Mouse (Mus musculus): ENCODE data around the gene Rtp2.

Gene Rtp2

GRCm38 (mm10) chr16:23932294-23932693 is at the start of gene Rtp2:
TSS of gene Rtp2 (minus strand) at chr16:23932394.
- DNase-seq (ENCODE audit: low spot score in 2 of 2): no peak

DNA sequence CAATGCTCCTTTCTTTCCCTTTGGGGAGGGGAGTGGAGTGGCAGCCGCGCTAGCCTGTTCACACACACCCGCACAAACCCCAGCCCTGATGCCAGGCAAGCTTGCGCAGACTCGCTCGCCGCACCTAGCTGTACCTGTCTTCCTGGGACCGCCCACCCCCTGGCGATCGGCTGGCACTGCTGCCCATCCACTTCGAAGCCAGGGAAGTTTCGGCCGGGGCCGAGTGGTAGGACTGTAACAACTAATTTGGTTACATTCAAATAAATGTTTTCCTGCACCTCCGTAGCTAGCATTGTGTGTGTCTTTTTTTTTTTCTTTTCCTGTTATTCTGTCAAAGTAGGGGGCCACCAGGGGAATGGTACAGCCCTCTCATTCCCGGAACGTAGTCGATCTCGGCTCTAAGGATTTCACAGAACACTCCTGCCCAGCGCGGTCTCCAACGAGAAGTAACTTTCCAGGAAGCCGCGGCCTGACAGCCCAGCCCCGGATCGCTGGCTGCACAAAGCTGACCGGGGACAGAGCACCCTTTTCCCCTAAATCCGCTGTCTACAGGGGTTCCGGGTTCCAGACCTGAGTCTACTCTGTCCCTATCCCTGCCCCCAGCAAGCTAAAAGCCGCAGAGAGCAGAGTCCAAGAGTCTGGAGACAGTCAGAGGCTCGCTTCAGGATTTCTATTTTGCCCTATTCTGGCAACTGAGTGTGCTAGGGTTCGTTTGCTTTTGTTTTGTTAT is 49.0 kb upstream of the Rtp2 start:
- no peak for DNase-seq (ENCODE audit: low spot score in 2 of 2)

DNA sequence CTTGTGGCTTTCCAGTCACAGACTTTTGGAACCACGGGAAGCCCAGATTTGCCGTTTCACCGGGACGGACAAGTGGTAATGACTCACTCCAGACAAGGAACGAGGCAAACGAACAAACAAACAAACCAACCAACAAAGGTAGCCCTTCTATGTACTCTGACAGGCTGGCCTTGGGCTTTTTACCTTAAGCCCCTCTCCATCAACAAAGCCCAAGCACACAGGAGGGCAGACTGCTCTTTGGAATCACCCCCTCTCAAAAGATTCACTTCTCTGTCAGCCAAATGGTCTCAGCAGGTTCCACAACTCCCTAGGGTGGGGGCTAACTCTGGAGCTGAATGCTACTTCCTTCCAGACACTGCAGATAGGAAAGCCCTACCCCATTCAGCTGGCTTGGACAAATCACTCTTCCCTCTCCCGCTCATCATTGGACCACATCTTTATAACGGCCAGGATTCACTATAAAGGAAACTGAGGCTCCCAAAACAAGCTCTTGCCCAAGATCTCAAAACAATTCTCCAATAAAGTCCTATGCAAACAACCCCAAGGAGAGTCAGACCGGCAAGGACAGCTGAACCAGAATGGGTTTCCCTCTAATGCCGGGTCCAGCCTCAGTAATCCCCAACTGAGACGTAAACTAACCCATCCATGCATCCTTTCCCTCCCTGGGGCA is 48.1 kb upstream of the Rtp2 start:
- no peak for DNase-seq (ENCODE audit: low spot score in 2 of 2)

- no peak for DNase-seq (ENCODE audit: low spot score in 2 of 2)
Observed at GRCm38 (mm10) chr16:23979446-23979845, 47.3 kb upstream of the Rtp2 start.

- no peak for DNase-seq (ENCODE audit: low spot score in 2 of 2)
Observed at GRCm38 (mm10) chr16:23978495-23978894, 46.3 kb upstream of the Rtp2 start.

GRCm38 (mm10) chr16:23977732-23978131 is 45.5 kb upstream of the Rtp2 start:
- no peak for DNase-seq (ENCODE audit: low spot score in 2 of 2)

GRCm38 (mm10) chr16:23976196-23976595 is 44.0 kb upstream of the Rtp2 start:
- DNase-seq (ENCODE audit: low spot score in 2 of 2): no peak

- no peak for DNase-seq (ENCODE audit: low spot score in 2 of 2)
Observed at GRCm38 (mm10) chr16:23973635-23974367, 41.6 kb upstream of the Rtp2 start.

- no peak for DNase-seq (ENCODE audit: low spot score in 2 of 2)
Observed at GRCm38 (mm10) chr16:23972901-23973300, 40.7 kb upstream of the Rtp2 start.

DNA sequence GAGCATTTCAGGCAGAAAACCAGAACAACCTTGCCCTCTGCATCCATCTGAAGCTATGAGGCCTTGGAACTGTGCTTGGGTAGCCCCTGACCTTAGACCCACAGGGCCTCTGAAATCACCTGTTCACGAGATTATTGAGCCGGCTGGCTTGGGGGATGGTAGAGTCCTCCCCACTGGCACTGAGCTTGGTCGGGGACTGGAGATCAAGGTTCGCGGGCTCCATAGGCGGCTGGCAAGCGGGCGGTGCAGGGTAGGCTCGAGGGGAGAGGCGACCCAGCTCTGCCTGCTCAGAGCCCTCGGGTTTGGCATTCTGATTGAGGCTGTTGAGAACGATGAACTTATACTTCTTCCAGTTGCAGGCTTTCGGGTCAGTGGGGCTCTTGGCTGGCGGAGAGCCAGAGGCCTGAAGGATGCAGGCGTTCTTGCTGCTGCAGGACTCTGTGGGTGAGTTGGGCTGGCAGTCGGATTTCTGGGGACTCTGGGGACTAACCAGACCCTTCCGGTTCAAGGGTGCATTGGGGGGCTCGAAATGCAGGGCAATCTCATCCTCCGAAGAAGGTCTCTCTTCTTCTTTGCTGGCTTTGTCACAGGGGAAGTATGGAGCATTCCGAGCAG is 40.0 kb upstream of the Rtp2 start:
- DNase-seq (ENCODE audit: low spot score in 2 of 2): no peak

DNA sequence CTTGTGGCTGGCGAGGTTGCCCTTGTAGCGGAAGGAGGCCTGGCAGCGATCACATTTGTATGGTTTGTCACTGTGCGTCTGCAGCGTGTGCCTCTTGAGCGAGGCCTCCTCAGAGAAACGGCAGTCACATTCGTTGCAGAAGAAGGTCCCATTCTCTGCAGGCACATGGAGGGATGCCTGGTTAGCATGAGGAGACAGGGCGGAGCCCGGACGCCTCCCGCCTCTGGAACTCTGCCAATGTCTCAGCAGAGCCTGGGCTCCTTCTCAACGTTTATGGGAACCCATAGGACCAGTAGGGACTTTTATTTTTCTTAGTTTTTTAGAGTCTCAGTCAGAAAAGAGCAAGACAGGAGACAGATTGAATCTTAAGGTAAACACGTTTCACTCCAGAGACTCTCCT is 37.7 kb upstream of the Rtp2 start:
- no peak for DNase-seq (ENCODE audit: low spot score in 2 of 2)

DNA sequence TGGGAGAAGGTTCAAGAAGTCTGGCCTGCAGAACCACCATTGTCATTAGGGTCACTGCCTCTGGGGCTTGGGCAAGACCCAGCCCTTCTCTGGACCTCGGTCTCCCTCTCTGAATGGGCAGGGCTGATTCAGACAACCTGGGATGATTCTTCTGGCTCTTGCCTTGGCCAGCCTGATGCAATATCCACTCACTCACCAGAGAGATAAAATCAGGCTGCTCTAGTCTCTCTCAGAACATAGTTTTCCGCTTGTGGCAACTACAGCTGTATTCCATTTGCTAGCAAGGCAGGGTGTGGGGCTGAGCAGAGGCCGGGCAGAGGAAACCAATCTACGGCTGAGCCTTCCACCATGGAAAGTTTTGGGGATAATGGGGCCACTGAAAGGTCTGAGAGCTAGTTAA is 36.7 kb upstream of the Rtp2 start:
- DNase-seq (ENCODE audit: low spot score in 2 of 2): no peak

- no peak for DNase-seq (ENCODE audit: low spot score in 2 of 2)
Observed at GRCm38 (mm10) chr16:23967301-23967700, 35.1 kb upstream of the Rtp2 start.

DNA sequence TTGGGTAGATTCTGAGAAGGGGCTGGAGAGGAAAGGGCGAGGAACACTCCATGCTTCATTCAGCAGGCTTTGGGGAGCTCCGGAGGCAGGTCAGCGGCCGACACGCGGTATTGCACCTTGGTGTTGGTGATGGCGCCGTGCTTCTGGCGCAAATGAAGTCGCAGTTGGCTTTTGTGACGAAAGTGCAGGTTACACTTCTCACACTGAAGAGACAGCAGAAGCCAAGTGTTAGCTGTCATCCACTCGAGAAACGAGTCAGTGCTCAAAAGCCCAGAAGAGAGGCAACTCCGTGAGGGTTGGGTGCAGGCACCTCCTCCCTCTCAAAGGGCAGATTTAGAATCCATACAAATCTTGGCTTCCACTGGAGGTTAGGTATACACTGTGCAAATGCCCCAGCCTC is 33.9 kb upstream of the Rtp2 start:
- DNase-seq (ENCODE audit: low spot score in 2 of 2): no peak

- DNase-seq (ENCODE audit: low spot score in 2 of 2): no peak
Observed at GRCm38 (mm10) chr16:23964706-23965367, 32.6 kb upstream of the Rtp2 start.

GRCm38 (mm10) chr16:23963896-23964668 is 31.9 kb upstream of the Rtp2 start:
- no peak for DNase-seq (ENCODE audit: low spot score in 2 of 2)

GRCm38 (mm10) chr16:23962401-23962800 is 30.2 kb upstream of the Rtp2 start:
- DNase-seq (ENCODE audit: low spot score in 2 of 2): no peak

GRCm38 (mm10) chr16:23958938-23959337 is 26.7 kb upstream of the Rtp2 start:
- no peak for DNase-seq (ENCODE audit: low spot score in 2 of 2)

- no peak for DNase-seq (ENCODE audit: low spot score in 2 of 2)
Observed at GRCm38 (mm10) chr16:23953959-23954260, 21.7 kb upstream of the Rtp2 start.

GRCm38 (mm10) chr16:23953189-23953958 is 21.2 kb upstream of the Rtp2 start:
- DNase-seq (ENCODE audit: low spot score in 2 of 2): peak in 1 of 2 experiments; percentile 18
